Mouse (Mus musculus) ES-E14 (cell line): ENCODE measurements around the gene Nxpe4.

Experiments
- CHD2 ChIP-seq: IDR thresholded peaks from 2 replicates; pipeline ENCODE4 v1.6.1; 2014; ENCODE audit warnings: mild to moderate bottlenecking, low read depth, low read length, inconsistent platforms
- MAFK ChIP-seq: IDR thresholded peaks from 2 replicates; pipeline ENCODE4 v1.6.1; 2014; ENCODE audit warnings: mild to moderate bottlenecking, low read depth, low read length, inconsistent platforms; ENCODE audit not compliant: insufficient read depth
- ZC3H11A ChIP-seq: IDR thresholded peaks from 2 replicates; pipeline ENCODE4 v1.6.1; 2012; ENCODE audit warnings: low read depth, mild to moderate bottlenecking, inconsistent platforms, low read length, borderline replicate concordance
- ZNF384 ChIP-seq: IDR thresholded peaks from 2 replicates; pipeline ENCODE4 v1.6.1; 2012; ENCODE audit warnings: low read depth, low read length, inconsistent platforms

DNA sequence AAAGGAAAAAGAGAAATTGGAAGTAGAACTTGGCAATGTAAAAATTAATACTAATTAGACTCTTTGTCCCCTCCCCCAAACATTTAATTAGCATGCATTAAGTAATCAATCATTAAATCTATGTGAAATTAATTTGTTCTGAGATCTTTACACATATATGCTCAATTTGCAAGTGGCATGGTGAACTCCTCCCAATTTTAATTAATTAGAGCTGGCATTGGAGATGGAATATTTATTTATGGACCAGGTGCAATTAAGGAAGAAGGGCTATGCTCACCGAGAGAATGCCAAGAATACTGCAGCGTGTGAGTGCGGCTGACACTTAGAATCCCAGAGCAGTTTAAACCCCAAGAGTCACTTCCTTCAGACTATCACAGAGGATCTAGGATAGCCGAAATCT, 103.7 kb downstream of the Nxpe4 start:
- no peak for TF ChIP-seq CHD2
- TF ChIP-seq ZC3H11A: no peak
- TF ChIP-seq ZNF384: no peak
- TF ChIP-seq MAFK: no peak
